8 mouse cellular contexts compared by ENCODE assay signal in genomic region chr12:112713984-112714383, GRCm38 (mm10). TPM values are rescaled to one million over a fixed set of nuclear protein-coding genes. Genes with fewer than 3 reads are reported as not detected.
DNase-seq lines count a peak whose midpoint lies in the region; ATAC-seq and TF ChIP-seq lines count a peak whose summit lies in the region.
"Had no signal": no experiment of that assay in that cellular context is flagged by ENCODE, and none has a peak within 500 bp of the region (broad histone marks: within the 10 kb centered on the region; RNA-seq: fewer than 3 reads in every experiment).

No protein-coding gene starts in this region.

- H3K27ac ChIP-seq in heart, postnatal 0 days (ENCODE audit: low read depth): no peak overlapping the region
- H3K27ac ChIP-seq in midbrain, embryonic 14.5 days (replicated peaks; ENCODE audit: low read depth, low read length): 0 out of 2 replicates have a peak overlapping the region, but pooled peaks have one; percentile 5
- no peak overlapping the region for H3K27ac ChIP-seq in midbrain, embryonic 10.5 days (replicated peaks)
- H3K27ac ChIP-seq in intestine, embryonic 15.5 days: 0 out of 2 replicates have a peak overlapping the region, but pooled peaks have one; percentile 48

- no peaks in the 10 kb centered on the region for H3K36me3 ChIP-seq in heart, postnatal 0 days (replicated peaks; ENCODE audit: control insufficient read depth, insufficient read depth, low read length)
- no peaks in the 10 kb centered on the region for H3K36me3 ChIP-seq in midbrain, embryonic 14.5 days (ENCODE audit: control insufficient read depth, insufficient read depth, low read length)
- no peaks in the 10 kb centered on the region for H3K36me3 ChIP-seq in midbrain, embryonic 10.5 days
- no peaks in the 10 kb centered on the region; the same call in 1 of the 2 replicates for H3K36me3 ChIP-seq in intestine, embryonic 15.5 days

- peak; percentile 17 for DNase-seq in heart, postnatal 0 days (ENCODE audit: low spot score)
- no peak for DNase-seq in heart, postnatal 4 days
- DNase-seq in midbrain, embryonic 14.5 days: peak; percentile 58
- DNase-seq in midbrain, embryonic 10.5 days (ENCODE audit: low spot score): no peak
- DNase-seq in telencephalon, adult 2 months (ENCODE audit: low read depth, low spot score): peak; percentile 43
- no peak for DNase-seq in T-cell, adult 2 months (ENCODE audit: low spot score)
- DNase-seq: cerebellum, adult 11-12 months had no signal

- no peak for TF ChIP-seq EP300 in heart, postnatal 0 days (IDR thresholded peaks at IDR 0.05; ENCODE audit: low read depth)

- H3K27me3 ChIP-seq in heart, postnatal 0 days (ENCODE audit: control insufficient read depth, insufficient read depth, low read length): 0 out of 2 replicates have a peak, but pooled peaks cover 2% of the 10 kb centered on the region
- H3K27me3 ChIP-seq in midbrain, embryonic 14.5 days (ENCODE audit: control insufficient read depth, insufficient read depth, low read length): no peaks in the 10 kb centered on the region
- peaks cover 7% of the 10 kb centered on the region for H3K27me3 ChIP-seq in midbrain, embryonic 10.5 days (ENCODE audit: low read depth, poor library complexity, severe bottlenecking)
- no peaks in the 10 kb centered on the region for H3K27me3 ChIP-seq in intestine, embryonic 15.5 days (replicated peaks)

- 54% methylated on average over 3 of the region's 3 CpGs for WGBS in heart, postnatal 0 days
- 77% methylated on average over 3 of the region's 3 CpGs for WGBS in midbrain, embryonic 14.5 days
- WGBS in midbrain, embryonic 10.5 days: 80% methylated on average over 3 of the region's 3 CpGs
- WGBS in intestine, embryonic 15.5 days: 56% methylated on average over 3 of the region's 3 CpGs

- H3K4me2 ChIP-seq in heart, postnatal 0 days (ENCODE audit: low read depth, low read length): no peak overlapping the region
- no peak overlapping the region for H3K4me2 ChIP-seq in midbrain, embryonic 14.5 days (ENCODE audit: low read length)
- H3K4me2 ChIP-seq in intestine, embryonic 15.5 days (replicated peaks): no peak overlapping the region

- no peak for ATAC-seq in heart, postnatal 0 days (ENCODE audit: insufficient read depth, low read depth)
- no peak for ATAC-seq in midbrain, embryonic 14.5 days (ENCODE audit: low FRiP score, low TSS enrichment)
- peak; percentile 12; the same call in 1 of the 2 replicates for ATAC-seq in intestine, embryonic 15.5 days

- no peak for TF ChIP-seq CTCF in heart, postnatal 0 days (IDR thresholded peaks at IDR 0.05; ENCODE audit: low read depth)

- no peaks in the 10 kb centered on the region for H3K4me1 ChIP-seq in heart, postnatal 0 days (ENCODE audit: control insufficient read depth, insufficient read depth)
- H3K4me1 ChIP-seq in midbrain, embryonic 14.5 days (ENCODE audit: control insufficient read depth, insufficient read depth, low read length): no peaks in the 10 kb centered on the region
- no peaks in the 10 kb centered on the region for H3K4me1 ChIP-seq in midbrain, embryonic 10.5 days
- H3K4me1 ChIP-seq in intestine, embryonic 15.5 days (replicated peaks): peaks cover 6% of the 10 kb centered on the region; the same call in 1 of the 2 replicates

- H3K4me3 ChIP-seq in heart, postnatal 0 days (ENCODE audit: low read depth, low read length): no peak overlapping the region
- H3K4me3 ChIP-seq in midbrain, embryonic 14.5 days (replicated peaks; ENCODE audit: low read depth, low read length): no peak overlapping the region
- no peak overlapping the region for H3K4me3 ChIP-seq in midbrain, embryonic 10.5 days
- no peak overlapping the region for H3K4me3 ChIP-seq in intestine, embryonic 15.5 days (replicated peaks)

- H3K9ac ChIP-seq in heart, postnatal 0 days (replicated peaks; ENCODE audit: low read depth, low read length): no peak overlapping the region
- H3K9ac ChIP-seq in midbrain, embryonic 14.5 days (replicated peaks; ENCODE audit: low read length): no peak overlapping the region
- H3K9ac ChIP-seq in intestine, embryonic 15.5 days: no peak overlapping the region

- no peaks in the 10 kb centered on the region for H3K9me3 ChIP-seq in heart, postnatal 0 days (replicated peaks; ENCODE audit: control insufficient read depth, low read length)
- H3K9me3 ChIP-seq in midbrain, embryonic 14.5 days (ENCODE audit: control insufficient read depth, low read length): no peaks in the 10 kb centered on the region
- no peaks in the 10 kb centered on the region for H3K9me3 ChIP-seq in midbrain, embryonic 10.5 days (replicated peaks)
- H3K9me3 ChIP-seq in intestine, embryonic 15.5 days: no peaks in the 10 kb centered on the region

RNA-seq across cellular contexts. Expression of gene Cep170b, which starts 6.3 kb away (rescaled TPM):
- 10.1 and 17.6 TPM in 2 replicates for total RNA-seq in heart, postnatal 0 days (2014; rRNA removed; ENCODE audit: low replicate concordance)
- 1.8 and 2.4 TPM in 2 replicates for polyA plus RNA-seq in heart, postnatal 0 days (2015; fragmentation: Nextera tagmentation; extraction: Ambion mirVana)
- total RNA-seq in heart, postnatal 4 days (2021): 10 to 100 TPM; 13.1 to 14.1 TPM
- 31.7 and 33.7 TPM in 2 replicates for polyA plus RNA-seq in midbrain, embryonic 14.5 days (2014; fragmentation: Nextera tagmentation; extraction: Ambion mirVana)
- polyA plus RNA-seq in midbrain, embryonic 10.5 days (2016; fragmentation: Nextera tagmentation; extraction: Ambion mirVana): 3.3 and 4.3 TPM in 2 replicates
- polyA plus RNA-seq in intestine, embryonic 15.5 days (2015; fragmentation: Nextera tagmentation; extraction: Ambion mirVana): 20.1 and 22.4 TPM in 2 replicates

RNA-seq across cellular contexts. Expression of gene Zbtb42, which starts 35.4 kb away (rescaled TPM):
- 3.2 and 18.3 TPM in 2 replicates for total RNA-seq in heart, postnatal 0 days (2014; rRNA removed; ENCODE audit: low replicate concordance)
- polyA plus RNA-seq in heart, postnatal 0 days (2015; fragmentation: Nextera tagmentation; extraction: Ambion mirVana): 4.6 TPM in 2 replicates
- 10 to 100 TPM in 1 of 2 experiments, 1 to 10 TPM in 1; 10.0 to 10.1 TPM for total RNA-seq in heart, postnatal 4 days (2021)
- 1.9 and 3.5 TPM in 2 replicates for polyA plus RNA-seq in midbrain, embryonic 14.5 days (2014; fragmentation: Nextera tagmentation; extraction: Ambion mirVana)
- 8.2 and 9.2 TPM in 2 replicates for polyA plus RNA-seq in midbrain, embryonic 10.5 days (2016; fragmentation: Nextera tagmentation; extraction: Ambion mirVana)
- 7.5 and 10.3 TPM in 2 replicates for polyA plus RNA-seq in intestine, embryonic 15.5 days (2015; fragmentation: Nextera tagmentation; extraction: Ambion mirVana)

RNA-seq across cellular contexts. Expression of gene Akt1, which starts 39.3 kb away (rescaled TPM):
- 206 and 234 TPM in 2 replicates for total RNA-seq in heart, postnatal 0 days (2014; rRNA removed; ENCODE audit: low replicate concordance)
- polyA plus RNA-seq in heart, postnatal 0 days (2015; fragmentation: Nextera tagmentation; extraction: Ambion mirVana): 60.6 and 70.9 TPM in 2 replicates
- total RNA-seq in heart, postnatal 4 days (2021): 100 to 1,000 TPM; 352 to 392 TPM
- polyA plus RNA-seq in midbrain, embryonic 14.5 days (2014; fragmentation: Nextera tagmentation; extraction: Ambion mirVana): 64.8 and 82.1 TPM in 2 replicates
- 44.5 and 46.2 TPM in 2 replicates for polyA plus RNA-seq in midbrain, embryonic 10.5 days (2016; fragmentation: Nextera tagmentation; extraction: Ambion mirVana)
- 128 and 141 TPM in 2 replicates for polyA plus RNA-seq in intestine, embryonic 15.5 days (2015; fragmentation: Nextera tagmentation; extraction: Ambion mirVana)

RNA-seq across cellular contexts. Expression of gene Pld4, which starts 46.5 kb away (rescaled TPM):
- 6.8 and 7.2 TPM in 2 replicates for total RNA-seq in heart, postnatal 0 days (2014; rRNA removed; ENCODE audit: low replicate concordance)
- polyA plus RNA-seq in heart, postnatal 0 days (2015; fragmentation: Nextera tagmentation; extraction: Ambion mirVana): 3.4 and 4.7 TPM in 2 replicates
- total RNA-seq in heart, postnatal 4 days (2021): 1 to 10 TPM; 3.4 to 4.1 TPM
- 3.3 and 6.0 TPM in 2 replicates for polyA plus RNA-seq in midbrain, embryonic 14.5 days (2014; fragmentation: Nextera tagmentation; extraction: Ambion mirVana)
- polyA plus RNA-seq in midbrain, embryonic 10.5 days (2016; fragmentation: Nextera tagmentation; extraction: Ambion mirVana): 3.7 and 5.7 TPM in 2 replicates
- polyA plus RNA-seq in intestine, embryonic 15.5 days (2015; fragmentation: Nextera tagmentation; extraction: Ambion mirVana): 11.6 and 12.6 TPM in 2 replicates

Comparison
In these comparisons a context has a peak if more than half of its experiments do, and no peak if none do; other contexts are left out.
1. DNase-seq: peak in heart, postnatal 0 days (single experiment), midbrain, embryonic 14.5 days (single experiment) and telencephalon, adult 2 months (single experiment); none in heart, postnatal 4 days (single experiment), midbrain, embryonic 10.5 days (single experiment) and T-cell, adult 2 months (single experiment).
2. H3K27ac ChIP-seq: peak in midbrain, embryonic 14.5 days (single experiment) and intestine, embryonic 15.5 days (single experiment); none in heart, postnatal 0 days (single experiment) and midbrain, embryonic 10.5 days (single experiment).